Mouse (Mus musculus) liver, adult (tissue): ENCODE measurements around the gene Afap1.

Experiments
- GATA4 ChIP-seq: IDR thresholded peaks from 2 replicates; pipeline ENCODE4 v1.6.1; 2014; ENCODE audit warnings: mild to moderate bottlenecking, low read length; ENCODE audit not compliant: insufficient replicate concordance

Gene Afap1

GRCm38 (mm10) chr5:35938249-35939223, 45.4 kb downstream of the Afap1 start:
- TF ChIP-seq GATA4: no peak

DNA sequence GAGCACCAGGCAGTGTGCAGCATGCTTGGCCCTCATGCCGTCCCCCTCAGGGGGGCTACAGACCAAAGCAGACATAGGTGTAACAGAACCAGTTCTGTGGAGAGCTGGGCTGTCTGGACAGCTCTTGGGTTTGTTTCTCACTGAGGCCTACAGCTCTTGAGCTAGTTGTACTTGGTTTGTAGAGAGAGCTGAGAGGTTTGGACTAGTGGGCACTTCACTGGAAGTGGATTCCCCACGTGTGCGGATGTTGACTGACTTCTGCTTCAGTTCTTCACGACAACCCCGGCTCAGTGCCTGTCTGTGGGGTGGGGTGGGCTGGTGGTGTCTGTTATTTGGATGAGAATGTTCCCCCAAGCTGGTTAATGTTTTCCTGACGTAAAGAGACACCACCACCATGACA, 46.8 kb downstream of the Afap1 start:
- TF ChIP-seq GATA4: no peak

GRCm38 (mm10) chr5:35943541-35943940, 50.4 kb downstream of the Afap1 start:
- TF ChIP-seq GATA4: no peak

DNA sequence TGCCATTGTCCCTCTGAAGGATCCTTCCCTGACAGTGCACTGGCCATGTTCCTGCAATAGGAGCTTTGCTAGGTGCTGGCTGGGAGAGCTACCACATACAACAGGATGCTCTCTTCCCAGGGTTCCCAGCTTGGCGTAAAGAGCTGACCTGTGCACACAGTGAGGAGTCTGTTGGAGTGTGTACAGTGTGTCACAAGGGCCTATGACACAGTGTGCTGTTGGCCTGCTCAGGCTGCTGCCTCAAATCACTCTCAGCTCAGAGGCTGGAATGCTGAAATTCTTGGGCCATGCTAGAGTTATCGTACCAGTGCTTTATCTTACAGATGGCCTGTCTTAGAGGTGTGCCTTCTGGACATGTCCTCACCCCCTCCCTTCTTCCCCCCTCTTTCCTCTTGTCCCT, 53.7 kb downstream of the Afap1 start:
- TF ChIP-seq GATA4: no peak

- no peak for TF ChIP-seq GATA4
Observed at GRCm38 (mm10) chr5:35947427-35947826, 54.3 kb downstream of the Afap1 start.

- TF ChIP-seq GATA4: no peak
Observed at GRCm38 (mm10) chr5:35948225-35948975, 55.3 kb downstream of the Afap1 start.

DNA sequence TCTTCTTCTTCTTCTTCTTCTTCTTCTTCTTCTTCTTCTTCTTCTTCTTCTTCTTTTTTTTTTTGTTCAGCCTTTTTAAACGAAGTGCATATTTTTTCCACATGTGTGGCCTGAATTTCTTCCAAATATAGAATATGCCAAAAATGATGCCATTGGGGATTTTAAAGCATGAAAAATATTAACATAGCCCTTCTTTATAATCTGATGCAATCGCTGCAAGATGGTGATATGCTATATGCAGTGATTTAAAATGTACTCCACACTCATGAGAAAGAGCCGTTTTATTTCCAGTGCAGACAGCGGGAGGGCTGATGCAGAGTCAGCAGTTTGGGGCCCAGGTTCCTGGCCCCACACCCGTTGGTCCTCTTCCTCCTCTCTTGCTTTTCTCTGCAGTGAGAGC, 55.9 kb downstream of the Afap1 start:
- TF ChIP-seq GATA4: no peak

DNA sequence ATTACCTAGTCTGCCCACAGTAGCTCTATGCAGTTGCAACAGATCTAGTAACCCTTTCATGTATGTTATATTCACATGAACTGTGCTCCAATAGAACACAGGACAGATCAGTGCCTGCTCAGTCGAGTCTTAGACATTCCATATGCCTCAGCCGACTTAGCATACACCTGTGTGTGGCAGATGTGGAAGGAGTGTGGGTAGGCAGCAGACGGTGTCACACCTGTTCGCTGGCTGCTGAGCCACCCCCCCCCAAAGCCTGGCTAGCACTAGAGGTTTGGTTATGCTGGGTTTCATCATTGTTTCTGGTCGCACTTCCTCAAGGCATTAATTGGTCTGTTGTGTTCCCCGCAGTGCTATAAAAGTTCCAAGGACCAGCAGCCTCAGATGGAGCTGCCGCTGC, 57.4 kb downstream of the Afap1 start:
- no peak for TF ChIP-seq GATA4

- TF ChIP-seq GATA4: no peak
Observed at GRCm38 (mm10) chr5:35954055-35954718, 61.1 kb downstream of the Afap1 start.

DNA sequence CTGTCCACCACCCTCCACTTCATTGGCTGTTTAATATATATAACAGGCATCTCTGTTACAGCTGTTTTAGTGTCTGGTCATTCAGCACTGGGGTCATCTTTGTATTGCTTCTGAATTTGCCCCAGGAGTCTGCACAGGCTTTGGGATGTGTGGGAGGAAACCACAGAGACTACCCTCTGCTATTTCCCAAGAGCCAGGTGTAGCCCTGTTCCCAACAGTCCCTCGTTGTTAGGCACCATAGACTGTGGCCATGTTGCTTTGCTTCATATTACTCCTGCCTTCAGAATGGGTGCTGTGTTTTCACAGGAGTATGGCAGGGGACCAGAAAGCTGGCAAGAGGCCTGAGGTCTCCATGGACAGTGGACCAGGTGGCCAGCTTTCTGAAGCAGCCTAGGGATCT, 63.1 kb downstream of the Afap1 start:
- no peak for TF ChIP-seq GATA4

DNA sequence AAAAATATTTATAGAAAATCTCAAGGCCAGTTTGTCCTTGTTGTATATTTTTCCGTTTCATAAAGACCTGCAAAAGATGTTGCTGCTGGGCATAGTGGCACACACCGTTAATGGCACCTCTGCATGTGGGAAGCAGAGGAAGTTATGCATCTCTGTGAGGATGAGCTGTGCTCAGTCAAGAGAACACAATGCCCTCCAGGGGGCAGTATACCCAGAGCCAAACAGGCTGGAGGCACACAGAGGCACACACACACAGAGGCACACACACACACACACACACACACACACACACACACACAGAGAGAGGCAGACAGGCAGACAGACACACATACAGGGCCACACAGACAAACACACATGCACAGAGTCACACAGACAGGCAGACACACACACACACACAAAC, 65.6 kb downstream of the Afap1 start:
- no peak for TF ChIP-seq GATA4

DNA sequence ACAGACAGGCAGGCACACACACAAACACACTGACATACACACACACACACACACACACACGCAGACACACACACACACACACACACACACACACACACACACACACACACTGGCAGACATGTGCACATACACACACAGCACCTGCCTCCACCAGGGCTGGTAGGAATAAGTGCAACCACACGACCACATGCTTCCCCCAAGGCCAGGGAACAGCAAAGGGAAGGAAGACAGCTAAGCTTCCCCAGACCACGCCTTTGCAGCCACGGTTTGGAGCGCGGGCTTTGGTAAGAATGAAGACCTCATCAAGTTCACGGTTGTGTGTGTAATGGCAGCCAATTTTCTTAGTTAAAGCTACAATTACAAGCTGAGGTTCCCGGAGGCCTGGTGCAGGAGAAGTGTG, 67.0 kb downstream of the Afap1 start:
- TF ChIP-seq GATA4: no peak

- TF ChIP-seq GATA4: no peak
Observed at GRCm38 (mm10) chr5:35961271-35961670, 68.2 kb downstream of the Afap1 start.

DNA sequence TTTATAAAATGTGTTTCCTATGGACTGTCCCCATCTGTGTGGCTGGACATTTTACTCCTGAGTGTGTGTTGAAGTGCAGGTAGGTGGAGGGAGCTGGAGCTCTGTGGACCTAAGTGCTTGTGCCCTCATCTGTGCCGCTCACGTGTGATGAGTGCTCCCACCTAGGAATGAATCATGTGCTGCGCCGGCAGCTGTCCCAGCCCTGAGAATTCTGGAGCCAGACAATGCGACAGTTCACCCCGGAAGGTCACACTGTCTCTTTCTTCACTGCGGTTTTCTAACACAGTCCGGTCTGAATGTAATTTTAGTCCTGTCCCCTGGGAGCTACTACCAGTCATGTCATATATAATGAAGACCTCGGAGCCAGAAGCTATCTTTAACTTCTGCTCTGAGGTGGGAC, 70.5 kb downstream of the Afap1 start:
- TF ChIP-seq GATA4: no peak

DNA sequence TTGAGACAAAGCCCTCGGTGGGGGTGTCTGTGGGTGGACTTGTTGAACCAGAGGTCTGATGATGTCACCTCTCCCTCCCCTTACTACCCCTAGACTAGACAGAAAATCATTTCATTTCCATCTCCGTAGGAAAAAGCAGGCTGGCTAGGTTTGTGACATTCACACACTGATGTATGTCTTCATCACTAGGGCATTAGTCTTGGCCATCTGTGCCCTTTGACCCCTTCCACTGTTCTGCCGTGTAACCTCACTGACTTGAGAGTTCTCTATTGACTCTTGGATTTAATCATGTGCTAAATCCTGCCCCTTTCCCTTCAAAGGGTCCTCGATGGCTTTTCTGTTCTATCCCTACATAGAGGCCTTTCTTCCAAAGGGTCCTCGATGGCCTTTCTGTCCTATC, 71.9 kb downstream of the Afap1 start:
- no peak for TF ChIP-seq GATA4

DNA sequence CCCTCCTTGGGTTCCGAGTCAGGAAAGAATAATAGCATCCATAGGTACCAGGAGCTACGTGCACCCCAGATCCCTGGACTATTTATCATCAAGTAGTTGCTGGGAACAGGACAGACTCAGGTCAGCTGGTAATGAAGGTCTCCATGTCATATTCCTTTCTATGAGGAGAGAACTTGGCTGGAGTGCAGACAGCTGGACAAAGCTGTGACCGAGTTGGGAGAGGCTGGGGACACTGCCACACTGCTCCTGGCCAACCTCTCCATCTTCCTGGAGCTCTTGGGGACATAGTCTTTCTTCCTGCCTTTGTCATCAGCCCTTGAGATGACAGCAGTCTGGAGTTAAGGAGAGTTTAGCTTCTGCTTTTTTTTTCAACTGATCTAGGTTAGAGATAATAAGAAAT, 76.7 kb downstream of the Afap1 start:
- no peak for TF ChIP-seq GATA4

DNA sequence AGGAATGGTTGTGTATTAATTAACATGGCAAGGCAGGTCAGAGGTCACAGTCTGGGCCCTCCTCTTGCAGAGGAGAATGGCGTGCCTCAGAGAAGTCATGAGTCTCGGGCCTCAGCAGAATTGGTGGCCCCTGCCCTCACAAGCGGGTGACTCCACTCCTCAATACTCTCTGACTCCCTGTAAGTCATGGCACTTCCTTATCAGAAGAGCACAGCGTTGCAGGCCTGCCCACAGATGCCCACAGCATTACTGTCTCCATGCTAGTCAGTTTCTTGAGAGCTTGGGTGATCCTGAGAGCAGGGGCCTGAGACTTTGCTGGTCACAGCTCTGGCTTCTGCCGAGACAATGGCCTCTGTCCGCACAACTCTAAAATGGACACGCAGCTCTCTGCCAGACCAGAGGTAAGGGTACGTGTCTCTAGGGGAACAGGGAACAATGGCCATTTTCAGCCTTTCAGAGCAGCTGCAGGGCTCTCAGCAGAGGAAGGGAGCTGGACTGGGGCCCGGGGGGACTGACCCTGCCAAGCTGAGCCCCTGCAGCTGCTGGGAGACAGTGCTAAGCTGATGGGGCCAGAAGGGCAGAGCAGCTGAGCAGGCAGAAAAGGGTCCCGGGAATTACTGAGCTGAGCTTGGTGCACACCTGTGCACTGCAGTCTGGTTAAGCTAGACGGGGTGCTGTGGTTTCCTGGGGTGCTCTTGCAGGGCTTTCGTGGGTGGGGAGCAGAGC, 77.4 kb downstream of the Afap1 start:
- no peak for TF ChIP-seq GATA4
